Mouse (Mus musculus) embryonic fibroblast, embryonic 13.5 days (primary cell): ENCODE measurements at regions not wholly inside any gene's neighbourhood (a gene's known extent, or its start where the extent isn't known, plus 50 kb on each side); places are given as distances from the start of the nearest gene placed in this dataset.

Source experiments
- CTCF ChIP-seq: IDR thresholded peaks from 2 replicates; pipeline ENCODE4 v1.5.1; 2011; ENCODE audit warnings: mild to moderate bottlenecking, control low read depth, low read length, moderate library complexity, borderline replicate concordance; ENCODE audit not compliant: insufficient read depth
- POLR2A ChIP-seq: IDR thresholded peaks from 2 replicates; pipeline ENCODE4 v1.6.1; 2011; ENCODE audit warnings: low read depth, mild to moderate bottlenecking, control low read depth, low read length, moderate library complexity

DNA sequence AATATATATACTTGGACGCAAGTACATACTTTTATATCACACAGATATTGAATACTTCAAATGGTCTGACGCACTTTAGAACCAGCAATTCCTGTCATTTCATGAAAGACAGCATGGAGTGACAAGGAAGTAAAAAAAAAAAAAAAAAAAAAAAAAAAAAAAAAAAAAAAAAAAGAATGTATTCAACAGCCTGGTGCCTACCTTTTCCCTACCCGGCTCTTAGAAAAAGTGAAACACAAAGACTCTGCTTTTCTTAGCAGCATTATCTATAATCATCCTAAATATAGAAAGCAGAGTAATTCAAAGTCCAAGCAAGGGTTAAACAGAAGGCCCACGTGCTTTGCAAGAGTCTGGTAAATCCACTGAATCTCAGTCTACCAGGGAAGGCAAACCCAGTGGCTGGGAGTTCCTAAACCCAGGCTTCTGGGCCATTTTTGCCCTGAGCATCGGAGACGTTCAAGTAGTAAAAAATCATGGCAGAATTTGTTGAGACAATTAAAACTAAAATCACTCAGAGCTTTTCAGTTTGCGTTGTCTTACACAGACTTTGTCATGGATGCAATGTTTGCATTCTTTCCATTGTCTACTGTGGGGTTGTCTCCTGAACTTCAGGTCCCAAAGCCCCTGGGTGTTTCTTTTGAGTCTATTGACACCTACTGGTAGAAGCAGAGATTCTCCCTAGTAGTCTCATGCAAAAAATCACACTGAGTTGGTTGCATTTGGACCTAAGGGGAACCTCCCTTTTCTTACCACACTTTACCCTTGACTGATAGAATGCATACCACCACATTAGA, 390.2 kb upstream of the 1700008P02Rik start:
- no peak for TF ChIP-seq CTCF
- TF ChIP-seq POLR2A: no peak
